Mouse (Mus musculus) kidney, embryonic 15.5 days (tissue): ENCODE data around the gene Grin2a. TPM values are rescaled to one million over a fixed set of nuclear protein-coding genes. Genes with fewer than 3 reads are reported as not detected.

Experiments used
- ATAC-seq: fragments of 200-750 bp; cut with Nextera tagmentation; replicated peaks from 2 replicates; pipeline ENCODE4 v1.8.0; 2017; ENCODE audit warnings: moderate TSS enrichment; ENCODE audit not compliant: low FRiP score
- H3K27ac ChIP-seq: fragments of 300-500 bp; sonication (generic); 2 replicates; pipeline ENCODE4 v1.5.1; 2015; ENCODE audit warnings: mild to moderate bottlenecking, inconsistent platforms
- H3K27me3 ChIP-seq: fragments of 300-500 bp; sonication (generic); 2 replicates; pipeline ENCODE4 v1.6.1; 2015; ENCODE audit warnings: inconsistent platforms
- H3K36me3 ChIP-seq: fragments of 300-500 bp; sonication (generic); 2 replicates; pipeline ENCODE4 v1.6.1; 2015; ENCODE audit warnings: inconsistent platforms
- H3K4me1 ChIP-seq: fragments of 300-500 bp; sonication (generic); 2 replicates; pipeline ENCODE4 v1.6.1; 2015; ENCODE audit warnings: inconsistent platforms
- H3K4me2 ChIP-seq: fragments of 300-500 bp; sonication (generic); 2 replicates; pipeline ENCODE4 v1.6.1; 2015; ENCODE audit warnings: moderate library complexity, mild to moderate bottlenecking, inconsistent platforms
- H3K4me3 ChIP-seq: fragments of 300-500 bp; sonication (generic); replicated peaks from 2 replicates; pipeline ENCODE4 v1.5.1; 2015; ENCODE audit warnings: mild to moderate bottlenecking, inconsistent platforms
- H3K9ac ChIP-seq: fragments of 300-500 bp; sonication (generic); 2 replicates; pipeline ENCODE4 v1.6.1; 2015; ENCODE audit warnings: mild to moderate bottlenecking, inconsistent platforms
- H3K9me3 ChIP-seq: fragments of 300-500 bp; sonication (generic); replicated peaks from 2 replicates; pipeline ENCODE4 v1.6.1; 2016; ENCODE audit warnings: inconsistent platforms
- WGBS: fragments of 180-500 bp; shearing (Covaris S2); methylation state at CpG from one replicate; pipeline ENCODE4 v1.1.7; 2015; ENCODE audit warnings: mixed read lengths; 5-methylcytosine and 5-hydroxymethylcytosine counted together
- polyA plus RNA-seq: library from polyadenylated mRNA; unstranded; fragments of >200 nt; fragmentation: Nextera tagmentation; extraction: Ambion mirVana; gene quantifications from 2 replicates; pipeline ENCODE4 v1.2.1, GENCODE M21; 2015

The Grin2a gene
- polyA plus RNA-seq, 1 experiment from 2014 or later: 0.44 TPM

DNA sequence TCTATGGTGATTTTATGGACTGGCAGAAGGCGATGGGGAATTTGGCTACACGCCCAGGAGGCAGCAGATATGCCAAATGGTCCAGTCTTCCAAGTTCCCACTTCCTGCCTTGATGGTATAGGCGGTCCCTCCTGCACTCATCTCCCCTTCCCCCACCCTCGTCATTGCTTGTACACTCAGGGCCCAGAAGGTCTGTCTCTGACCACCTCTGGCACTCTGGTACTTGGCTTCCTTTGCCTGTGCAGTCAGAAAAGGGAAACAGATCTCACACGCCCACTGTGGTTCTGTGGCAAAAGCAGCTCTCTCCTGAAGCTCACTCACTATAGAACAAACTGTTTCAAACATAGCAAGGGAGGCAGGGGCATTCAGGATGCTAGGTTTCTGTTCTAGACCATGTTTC, 227.0 kb downstream of the Grin2a start:
- Histone ChIP-seq H3K4me3 (no peak overlapping the region), H3K27ac (no peak overlapping the region), H3K4me2 (no peak overlapping the region), H3K4me1 (no peaks in the 10 kb centered on the region), H3K9ac (no peak overlapping the region), H3K36me3 (no peaks in the 10 kb centered on the region), H3K9me3 (no peaks in the 10 kb centered on the region), H3K27me3 (no peaks in the 10 kb centered on the region)
- ATAC-seq: no peak
- WGBS: 59% methylated on average over 5 of the region's 5 CpGs

- ATAC-seq: no peak
- 88% methylated on average over 3 of the region's 3 CpGs for WGBS
- H3K4me1 ChIP-seq: no peaks in the 10 kb centered on the region
- no peak overlapping the region for H3K9ac ChIP-seq
- H3K9me3 ChIP-seq: no peaks in the 10 kb centered on the region
- no peak overlapping the region for H3K4me3 ChIP-seq
- no peak overlapping the region for H3K27ac ChIP-seq
- H3K36me3 ChIP-seq: no peaks in the 10 kb centered on the region
- H3K27me3 ChIP-seq: no peaks in the 10 kb centered on the region
- no peak overlapping the region for H3K4me2 ChIP-seq
These were observed 227.4 kb downstream of the Grin2a start for GRCm38 (mm10) chr16:9767946-9768345.

DNA sequence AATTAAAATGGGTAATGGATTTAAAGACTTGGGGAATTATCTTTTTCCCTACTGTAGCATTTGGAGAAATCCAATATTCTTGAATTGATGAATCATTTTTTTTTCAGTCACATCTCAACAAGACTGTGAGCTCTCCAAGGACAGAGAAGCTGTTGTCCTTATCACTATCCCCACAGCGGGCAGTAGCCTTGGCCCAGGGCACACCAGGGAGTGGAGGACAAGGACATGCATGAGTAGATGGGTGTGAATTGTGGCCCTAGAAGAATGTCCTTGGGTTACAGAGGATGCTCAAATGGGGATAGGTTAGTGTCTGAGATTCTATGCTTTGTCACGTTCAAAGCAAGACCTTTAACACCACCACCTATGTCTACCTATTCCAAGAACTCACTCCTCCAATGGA, 231.3 kb downstream of the Grin2a start:
- no peak overlapping the region for H3K27ac ChIP-seq
- no peak overlapping the region for H3K4me2 ChIP-seq
- 86% methylated on average over 2 of the region's 2 CpGs for WGBS
- H3K4me3 ChIP-seq: no peak overlapping the region
- no peaks in the 10 kb centered on the region for H3K27me3 ChIP-seq
- H3K9me3 ChIP-seq: no peaks in the 10 kb centered on the region
- no peak for ATAC-seq
- no peaks in the 10 kb centered on the region for H3K36me3 ChIP-seq
- no peaks in the 10 kb centered on the region for H3K4me1 ChIP-seq
- H3K9ac ChIP-seq: no peak overlapping the region

- no peak for ATAC-seq
- H3K27me3 ChIP-seq: no peaks in the 10 kb centered on the region
- H3K4me2 ChIP-seq: no peak overlapping the region
- no peaks in the 10 kb centered on the region for H3K9me3 ChIP-seq
- H3K4me3 ChIP-seq: no peak overlapping the region
- no peaks in the 10 kb centered on the region for H3K4me1 ChIP-seq
- WGBS: 86% methylated on average over 2 of the region's 2 CpGs
- H3K36me3 ChIP-seq: no peaks in the 10 kb centered on the region
- no peak overlapping the region for H3K27ac ChIP-seq
- H3K9ac ChIP-seq: no peak overlapping the region
These were observed 235.0 kb downstream of the Grin2a start for GRCm38 (mm10) chr16:9760347-9760746.

DNA sequence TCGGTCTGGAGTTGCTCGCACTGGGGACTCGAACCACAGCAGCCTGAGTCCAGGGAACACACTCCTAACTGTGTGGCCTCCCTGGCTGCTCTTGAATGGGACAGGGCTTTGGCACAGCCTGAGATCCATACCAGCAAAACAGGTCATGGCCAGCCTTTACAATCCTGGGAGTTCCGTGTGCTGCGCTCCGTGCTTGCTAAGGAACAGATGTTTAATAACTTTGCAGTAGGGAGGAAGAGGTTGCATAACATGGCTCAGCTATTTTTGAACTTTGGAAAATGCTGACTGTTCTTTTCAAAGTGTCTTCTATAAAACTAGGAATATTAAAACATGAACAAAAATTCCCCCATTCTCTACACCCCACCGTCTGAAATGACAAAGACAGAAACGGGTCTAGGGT, 238.5 kb downstream of the Grin2a start:
- Histone ChIP-seq H3K27me3 (no peaks in the 10 kb centered on the region), H3K9ac (no peak overlapping the region), H3K27ac (no peak overlapping the region), H3K4me1 (no peaks in the 10 kb centered on the region), H3K9me3 (no peaks in the 10 kb centered on the region), H3K36me3 (no peaks in the 10 kb centered on the region), H3K4me2 (no peak overlapping the region), H3K4me3 (no peak overlapping the region)
- ATAC-seq: no peak
- 86% methylated on average over 8 of the region's 8 CpGs for WGBS

DNA sequence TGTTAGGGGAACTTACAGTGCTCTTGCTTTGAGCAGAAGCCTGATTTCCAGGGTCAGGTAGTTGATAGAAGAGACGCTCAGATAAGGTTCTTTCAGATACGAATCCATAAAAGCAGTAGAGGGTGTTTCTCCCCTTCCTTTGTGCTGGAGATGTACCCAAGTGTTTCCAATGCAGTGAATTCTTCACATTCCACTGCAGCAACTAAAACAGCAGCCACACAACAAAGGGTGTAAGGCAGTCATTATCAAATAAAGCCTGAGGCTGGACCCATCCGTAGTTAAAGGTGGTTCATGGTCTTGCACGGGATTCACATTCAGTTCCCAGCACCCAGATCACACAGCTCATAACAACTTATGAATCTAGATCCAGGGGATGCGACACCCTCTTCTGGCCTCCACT, 241.3 kb downstream of the Grin2a start:
- H3K9me3 ChIP-seq: no peaks in the 10 kb centered on the region
- H3K27me3 ChIP-seq: no peaks in the 10 kb centered on the region
- H3K4me3 ChIP-seq: no peak overlapping the region
- WGBS: 88% methylated on average over 5 of the region's 5 CpGs
- H3K36me3 ChIP-seq: no peaks in the 10 kb centered on the region
- H3K27ac ChIP-seq: no peak overlapping the region
- H3K9ac ChIP-seq: no peak overlapping the region
- H3K4me1 ChIP-seq: no peaks in the 10 kb centered on the region
- no peak for ATAC-seq
- H3K4me2 ChIP-seq: no peak overlapping the region

- H3K9ac ChIP-seq: no peak overlapping the region
- no peak overlapping the region for H3K27ac ChIP-seq
- no peaks in the 10 kb centered on the region for H3K4me1 ChIP-seq
- H3K27me3 ChIP-seq: no peaks in the 10 kb centered on the region
- no peaks in the 10 kb centered on the region for H3K9me3 ChIP-seq
- WGBS: 90% methylated on average over 9 of the region's 9 CpGs
- no peaks in the 10 kb centered on the region for H3K36me3 ChIP-seq
- H3K4me3 ChIP-seq: no peak overlapping the region
- ATAC-seq: no peak
- H3K4me2 ChIP-seq: no peak overlapping the region
These were observed 242.3 kb downstream of the Grin2a start for GRCm38 (mm10) chr16:9753045-9753444.

GRCm38 (mm10) chr16:9752600-9752999, 242.8 kb downstream of the Grin2a start:
- Histone ChIP-seq H3K9me3 (no peaks in the 10 kb centered on the region), H3K4me2 (no peak overlapping the region), H3K27me3 (no peaks in the 10 kb centered on the region), H3K27ac (no peak overlapping the region), H3K36me3 (no peaks in the 10 kb centered on the region), H3K9ac (no peak overlapping the region), H3K4me1 (no peaks in the 10 kb centered on the region), H3K4me3 (no peak overlapping the region)
- ATAC-seq: no peak
- 84% methylated on average over 8 of the region's 8 CpGs for WGBS

DNA sequence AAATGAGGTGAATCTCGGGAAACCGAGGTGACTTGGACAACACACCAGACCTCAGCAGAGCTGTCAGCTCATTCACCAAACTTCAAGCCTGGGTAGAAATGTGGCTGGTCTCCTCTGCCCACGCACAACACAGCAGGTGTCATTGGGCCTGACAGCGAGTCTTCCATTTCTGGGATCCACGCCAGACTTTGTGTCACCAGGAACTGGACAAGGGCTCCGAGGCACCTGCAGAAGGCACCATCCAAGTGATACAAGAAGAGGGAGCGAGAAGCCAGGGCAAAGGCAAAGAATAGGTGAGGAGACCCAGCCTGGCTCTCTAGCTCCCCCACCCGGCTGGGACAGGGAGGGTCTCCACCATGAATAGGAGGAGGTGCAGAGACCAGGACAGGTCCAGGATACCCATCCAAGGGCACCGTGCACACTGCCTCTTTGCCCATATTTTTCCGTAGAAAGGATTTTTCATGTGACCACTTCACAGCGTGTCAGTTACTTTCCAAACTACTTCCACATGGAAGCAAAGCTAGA, 244.3 kb downstream of the Grin2a start:
- Histone ChIP-seq H3K27ac (no peak overlapping the region), H3K4me2 (no peak overlapping the region), H3K27me3 (no peaks in the 10 kb centered on the region), H3K9ac (no peak overlapping the region), H3K36me3 (no peaks in the 10 kb centered on the region), H3K4me3 (no peak overlapping the region), H3K4me1 (no peaks in the 10 kb centered on the region), H3K9me3 (no peaks in the 10 kb centered on the region)
- 78% methylated on average over 11 of the region's 11 CpGs for WGBS
- ATAC-seq: no peak

DNA sequence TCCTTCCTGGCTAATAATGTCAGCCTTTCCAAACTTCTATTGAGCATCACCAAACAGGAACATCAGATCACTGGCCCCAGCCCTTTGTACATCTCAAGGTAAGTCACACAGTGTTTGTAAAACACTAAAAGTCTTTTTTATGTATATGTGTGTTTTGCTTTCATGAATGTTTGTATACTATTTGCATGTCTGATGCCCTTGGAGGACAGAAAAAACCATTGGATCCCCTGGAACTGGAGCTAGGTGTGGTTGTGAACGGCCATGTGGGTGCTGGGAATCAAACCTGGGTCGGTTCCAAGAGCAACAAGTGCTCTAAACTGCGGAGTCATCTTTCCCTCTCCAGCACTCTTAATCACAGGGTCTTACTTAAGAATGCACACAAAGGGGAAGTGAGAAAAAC, 245.7 kb downstream of the Grin2a start:
- no peaks in the 10 kb centered on the region for H3K9me3 ChIP-seq
- ATAC-seq: no peak
- WGBS: 87% methylated on average over 3 of the region's 3 CpGs
- H3K9ac ChIP-seq: no peak overlapping the region
- H3K4me2 ChIP-seq: no peak overlapping the region
- H3K4me3 ChIP-seq: no peak overlapping the region
- H3K4me1 ChIP-seq: no peaks in the 10 kb centered on the region
- no peaks in the 10 kb centered on the region for H3K36me3 ChIP-seq
- no peak overlapping the region for H3K27ac ChIP-seq
- H3K27me3 ChIP-seq: no peaks in the 10 kb centered on the region

DNA sequence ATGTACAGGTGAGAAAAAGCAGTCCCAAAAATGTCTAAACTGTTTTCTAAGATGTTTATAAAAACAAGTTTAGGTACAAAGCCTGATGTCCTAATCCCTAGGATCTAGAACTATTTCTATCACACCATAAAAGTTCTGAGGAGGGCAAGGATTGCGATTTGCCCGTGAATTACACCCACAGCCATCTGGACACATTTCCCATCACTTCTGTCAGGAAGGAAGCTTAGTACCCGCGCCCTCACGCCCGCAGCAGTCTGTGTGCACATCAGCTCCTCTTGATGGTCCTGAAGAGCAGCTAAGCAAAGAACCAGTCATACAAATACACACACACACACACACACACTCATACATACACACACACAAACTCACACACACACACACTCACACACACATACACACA, 252.9 kb downstream of the Grin2a start:
- ATAC-seq: no peak
- H3K9me3 ChIP-seq: no peaks in the 10 kb centered on the region
- no peaks in the 10 kb centered on the region for H3K27me3 ChIP-seq
- no peak overlapping the region for H3K27ac ChIP-seq
- H3K9ac ChIP-seq: no peak overlapping the region
- 89% methylated on average over 6 of the region's 6 CpGs for WGBS
- no peak overlapping the region for H3K4me3 ChIP-seq
- H3K4me1 ChIP-seq: no peaks in the 10 kb centered on the region
- no peaks in the 10 kb centered on the region for H3K36me3 ChIP-seq
- H3K4me2 ChIP-seq: no peak overlapping the region

GRCm38 (mm10) chr16:9738679-9739078, 256.7 kb downstream of the Grin2a start:
- no peak overlapping the region for H3K4me3 ChIP-seq
- H3K4me2 ChIP-seq: no peak overlapping the region
- no peaks in the 10 kb centered on the region for H3K4me1 ChIP-seq
- H3K36me3 ChIP-seq: no peaks in the 10 kb centered on the region
- no peaks in the 10 kb centered on the region for H3K27me3 ChIP-seq
- no peaks in the 10 kb centered on the region for H3K9me3 ChIP-seq
- H3K9ac ChIP-seq: no peak overlapping the region
- H3K27ac ChIP-seq: no peak overlapping the region
- ATAC-seq: no peak
- WGBS: 86% methylated on average over 6 of the region's 6 CpGs

DNA sequence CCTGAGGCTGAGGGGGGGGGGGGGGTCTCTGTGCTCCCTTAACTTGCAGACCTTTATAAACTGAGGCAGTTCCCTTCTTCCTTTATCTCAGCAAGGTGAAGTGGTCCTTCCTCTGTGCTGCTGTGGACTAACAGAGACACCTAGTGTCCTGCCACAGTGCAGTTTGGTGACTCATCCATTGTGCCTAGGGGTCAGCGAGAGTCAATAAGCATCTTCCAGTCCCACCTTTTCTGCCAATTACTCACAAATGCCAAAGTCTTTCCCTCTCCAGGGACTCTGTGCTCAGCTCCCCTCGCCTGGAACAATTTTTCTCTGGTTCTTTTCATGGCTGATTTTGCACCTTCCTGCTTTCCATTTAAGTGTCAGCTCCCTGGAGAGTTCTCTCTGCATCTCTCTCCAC, 258.2 kb downstream of the Grin2a start:
- ATAC-seq: no peak
- Histone ChIP-seq H3K9ac (no peak overlapping the region), H3K27ac (no peak overlapping the region), H3K4me1 (no peaks in the 10 kb centered on the region), H3K4me2 (no peak overlapping the region), H3K9me3 (no peaks in the 10 kb centered on the region), H3K4me3 (no peak overlapping the region), H3K27me3 (no peaks in the 10 kb centered on the region), H3K36me3 (no peaks in the 10 kb centered on the region)
- 20% methylated on average over 2 of the region's 2 CpGs for WGBS
